Mouse (Mus musculus) MEL (cell line): ENCODE data around the gene Gm45521. TPM values are rescaled to one million over a fixed set of nuclear protein-coding genes. Genes with fewer than 3 reads are reported as not detected.

Source experiments
- DNase-seq: peaks from one replicate; pipeline ENCODE4 v3.0.0; 2011; ENCODE audit warnings: low read depth, low spot score
- H3K27ac ChIP-seq: 2 replicates; pipeline ENCODE4 v1.5.1; 2012; ENCODE audit warnings: low read depth, mild to moderate bottlenecking, control low read depth, low read length, moderate library complexity; ENCODE audit not compliant: control insufficient read depth
- H3K27me3 ChIP-seq, 2 experiments: fragments of 150-350 bp in 1 of 2; sonication (generic) in 1 of 2; 2 replicates each; pipeline ENCODE4 v1.6.1; 2012; ENCODE audit warnings: low read length in 2 of 2, mild to moderate bottlenecking in 2 of 2, improper control_type of control experiment in 1 of 2, moderate library complexity in 1 of 2; ENCODE audit not compliant: insufficient read depth in 2 of 2, control insufficient read depth in 1 of 2
- H3K36me3 ChIP-seq, 2 experiments: 2 replicates each; pipeline ENCODE4 v1.6.1; 2012 to 2014; ENCODE audit warnings: low read length in 2 of 2, improper control_type of control experiment in 1 of 2, inconsistent platforms in 1 of 2, mild to moderate bottlenecking in 1 of 2; ENCODE audit not compliant: insufficient read depth in 2 of 2, control insufficient read depth in 1 of 2
- H3K4me1 ChIP-seq, 2 experiments: fragments of 150-350 bp in 1 of 2; sonication (generic) in 1 of 2; 2 replicates each; pipeline ENCODE4 v1.6.1; 2012; ENCODE audit warnings: low read length in 2 of 2, improper control_type of control experiment in 1 of 2, mild to moderate bottlenecking in 1 of 2; ENCODE audit not compliant: insufficient read depth in 2 of 2, control insufficient read depth in 1 of 2
- H3K4me3 ChIP-seq, 2 experiments: fragments of 150-350 bp in 1 of 2; sonication (generic) in 1 of 2; 2 replicates each; pipeline ENCODE4 v1.5.1; 2012; ENCODE audit warnings: low read depth in 2 of 2, low read length in 2 of 2, mild to moderate bottlenecking in 2 of 2, moderate library complexity in 2 of 2, control low read depth in 1 of 2, improper control_type of control experiment in 1 of 2; ENCODE audit not compliant: control insufficient read depth in 1 of 2, insufficient read depth in 1 of 2
- H3K79me2 ChIP-seq: 2 replicates; pipeline ENCODE4 v1.6.1; 2012; ENCODE audit warnings: mild to moderate bottlenecking, low read length, moderate library complexity; ENCODE audit not compliant: control insufficient read depth, poor library complexity, insufficient read depth
- H3K9ac ChIP-seq: 2 replicates; pipeline ENCODE4 v1.6.1; 2012; ENCODE audit warnings: low read depth, mild to moderate bottlenecking, control low read depth, low read length, moderate library complexity; ENCODE audit not compliant: control insufficient read depth, poor library complexity, severe bottlenecking
- H3K9me3 ChIP-seq: fragments of 150-350 bp; sonication (generic); replicated peaks from 2 replicates; pipeline ENCODE4 v1.6.1; 2012; ENCODE audit warnings: mild to moderate bottlenecking, low read length, improper control_type of control experiment, moderate library complexity; ENCODE audit not compliant: insufficient read depth
- CHD1 ChIP-seq: IDR thresholded peaks from 2 replicates; pipeline ENCODE4 v1.6.1; 2012; ENCODE audit warnings: low read depth, mild to moderate bottlenecking, inconsistent platforms, low read length, improper control_type of control experiment
- E2F4 ChIP-seq: IDR thresholded peaks from 2 replicates; pipeline ENCODE4 v1.6.1; 2011; ENCODE audit warnings: low read depth, low read length, improper control_type of control experiment, borderline replicate concordance
- ELF1 ChIP-seq: IDR thresholded peaks from 2 replicates; pipeline ENCODE4 v1.6.1; 2014; ENCODE audit warnings: low read depth, mild to moderate bottlenecking, inconsistent platforms, low read length, improper control_type of control experiment, moderate library complexity
- GABPA ChIP-seq: IDR thresholded peaks from 2 replicates; pipeline ENCODE4 v1.6.1; 2012; ENCODE audit warnings: low read depth, mild to moderate bottlenecking, inconsistent platforms, low read length, improper control_type of control experiment, moderate library complexity
- HCFC1 ChIP-seq: IDR thresholded peaks from 2 replicates; pipeline ENCODE4 v1.6.1; 2012; ENCODE audit warnings: low read depth, mild to moderate bottlenecking, inconsistent platforms, low read length, improper control_type of control experiment, moderate library complexity
- MAFK ChIP-seq: IDR thresholded peaks from 2 replicates; pipeline ENCODE4 v1.6.1; 2011; ENCODE audit warnings: low read depth, mild to moderate bottlenecking, low read length, improper control_type of control experiment, borderline replicate concordance
- MAX ChIP-seq: IDR thresholded peaks from 2 replicates; pipeline ENCODE4 v1.6.1; 2011; ENCODE audit warnings: low read length, improper control_type of control experiment
- MAZ ChIP-seq: IDR thresholded peaks from 2 replicates; pipeline ENCODE4 v1.6.1; 2012; ENCODE audit warnings: low read depth, mild to moderate bottlenecking, inconsistent platforms, low read length, improper control_type of control experiment
- MXI1 ChIP-seq: IDR thresholded peaks from 2 replicates; pipeline ENCODE4 v1.6.1; 2011; ENCODE audit warnings: mild to moderate bottlenecking, low read depth, low read length, improper control_type of control experiment
- MYB ChIP-seq: IDR thresholded peaks from 2 replicates; pipeline ENCODE4 v1.6.1; 2011; ENCODE audit warnings: mild to moderate bottlenecking, low read depth, low read length, improper control_type of control experiment
- NELFE ChIP-seq: IDR thresholded peaks from 2 replicates; pipeline ENCODE4 v1.6.1; 2011; ENCODE audit warnings: low read depth, low read length, improper control_type of control experiment
- NRF1 ChIP-seq: IDR thresholded peaks from 2 replicates; pipeline ENCODE4 v1.6.1; 2014; ENCODE audit warnings: low read depth, mild to moderate bottlenecking, inconsistent platforms, low read length, improper control_type of control experiment, moderate library complexity; ENCODE audit not compliant: poor library complexity, insufficient read depth, severe bottlenecking
- POLR2A ChIP-seq, 2 experiments: IDR thresholded peaks; 2 replicates each; pipeline ENCODE4 v1.6.1; 2011 to 2012; ENCODE audit warnings: low read length in 2 of 2, mild to moderate bottlenecking in 2 of 2, control low read depth in 1 of 2, improper control_type of control experiment in 1 of 2, low read depth in 1 of 2, moderate library complexity in 1 of 2; ENCODE audit not compliant: control insufficient read depth in 1 of 2, insufficient read depth in 1 of 2, poor library complexity in 1 of 2
- POLR2AphosphoS5 ChIP-seq: IDR thresholded peaks from 2 replicates; pipeline ENCODE4 v1.6.1; 2012; ENCODE audit warnings: low read depth, borderline replicate concordance, mild to moderate bottlenecking, inconsistent platforms, low read length, moderate library complexity, mixed read lengths
- RCOR1 ChIP-seq: IDR thresholded peaks from 2 replicates; pipeline ENCODE4 v1.6.1; 2012; ENCODE audit warnings: low read depth, mild to moderate bottlenecking, inconsistent platforms, low read length, improper control_type of control experiment
- SIN3A ChIP-seq: IDR thresholded peaks from 2 replicates; pipeline ENCODE4 v1.6.1; 2012; ENCODE audit warnings: low read length, improper control_type of control experiment, inconsistent platforms
- SMC3 ChIP-seq: IDR thresholded peaks from 2 replicates; pipeline ENCODE4 v1.6.1; 2011; ENCODE audit warnings: low read depth, low read length, improper control_type of control experiment
- TAL1 ChIP-seq: IDR thresholded peaks from 2 replicates; pipeline ENCODE4 v1.6.1; 2012; ENCODE audit warnings: mild to moderate bottlenecking, inconsistent platforms, low read length, moderate library complexity, mixed read lengths
- TBP ChIP-seq: IDR thresholded peaks from 2 replicates; pipeline ENCODE4 v1.8.0; 2011; ENCODE audit warnings: low read depth, low read length, improper control_type of control experiment
- UBTF ChIP-seq: IDR thresholded peaks from 2 replicates; pipeline ENCODE4 v1.6.1; 2012; ENCODE audit warnings: low read depth, mild to moderate bottlenecking, inconsistent platforms, low read length, improper control_type of control experiment, moderate library complexity, borderline replicate concordance; ENCODE audit not compliant: insufficient read depth
- USF2 ChIP-seq, 2 experiments: IDR thresholded peaks; 2 replicates each; pipeline ENCODE4 v1.6.1; 2011 to 2012; ENCODE audit warnings: improper control_type of control experiment in 2 of 2, low read length in 2 of 2, borderline replicate concordance in 1 of 2, inconsistent platforms in 1 of 2, low read depth in 1 of 2, mild to moderate bottlenecking in 1 of 2; ENCODE audit not compliant: insufficient read depth in 1 of 2
- ZMIZ1 ChIP-seq: IDR thresholded peaks from 2 replicates; pipeline ENCODE4 v1.6.1; 2012; ENCODE audit warnings: low read depth, mild to moderate bottlenecking, inconsistent platforms, low read length, improper control_type of control experiment, moderate library complexity
- polyA plus RNA-seq, 2 experiments: library from polyadenylated mRNA; stranded (reverse) in 1 of 2; unstranded in 1 of 2; fragments of >175 nt in 1 of 2; fragments of >200 nt in 1 of 2; gene quantifications; 2 replicates each; pipeline versions ENCODE4 v1.2.1 to v1.2.4; 2012; ENCODE audit warnings: low replicate concordance in 2 of 2, low read depth in 1 of 2; ENCODE audit not compliant: insufficient read length in 2 of 2, insufficient read depth in 1 of 2, missing spikeins in 1 of 2
- total RNA-seq: library from RNA; depleted of rRNA; stranded (reverse); fragments of 300-350 nt; gene quantifications from 2 replicates; pipeline ENCODE4 v1.2.3, GENCODE M21; 2012

Gm45521 gene
- total and polyA plus RNA-seq, 3 experiments, result not detected

DNA sequence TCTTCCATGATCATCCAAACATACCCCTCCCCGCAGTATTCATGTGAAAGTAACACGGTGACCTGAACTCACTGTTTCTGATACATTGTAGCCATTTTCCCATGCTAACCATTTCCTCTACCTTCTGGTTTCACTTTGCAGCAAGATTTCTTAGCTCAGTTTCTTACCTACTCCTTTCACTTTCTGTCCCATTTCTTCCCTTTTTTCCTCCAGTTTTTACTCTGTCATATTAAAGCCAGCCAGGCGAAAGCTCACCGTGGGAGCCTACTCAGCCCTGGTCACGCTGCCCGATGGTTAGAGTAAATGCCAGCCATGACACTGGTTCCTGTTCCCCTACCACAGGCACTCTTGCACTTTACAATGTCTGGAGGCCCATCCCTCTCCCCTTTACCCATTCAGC, 29.8 kb downstream of the Gm45521 start:
- no peak overlapping the region for H3K4me3 ChIP-seq
- H3K36me3 ChIP-seq, result no peaks in the 10 kb centered on the region
- no peak overlapping the region for H3K9ac ChIP-seq
- no peak overlapping the region for H3K27ac ChIP-seq
- no peak for DNase-seq
- H3K27me3 ChIP-seq, result no peaks in the 10 kb centered on the region; a peak in 1 of 4 replicates
- H3K4me1 ChIP-seq, result no peaks in the 10 kb centered on the region
- no peaks in the 10 kb centered on the region for H3K9me3 ChIP-seq
- TF ChIP-seq CHD1 (no peak), POLR2A (IDR thresholded peaks at IDR 0.05; ENCODE audit: control insufficient read depth in 1 of 2, insufficient read depth in 1 of 2, low read depth in 1 of 2, low read length in 2 of 2, poor library complexity in 1 of 2) (no peak), SIN3A (no peak), UBTF (no peak), ZMIZ1 (no peak), ELF1 (no peak), MXI1 (no peak), HCFC1 (no peak), RCOR1 (no peak), TBP (no peak), POLR2AphosphoS5 (no peak), MAFK (no peak)
- no peaks in the 10 kb centered on the region for H3K79me2 ChIP-seq

DNA sequence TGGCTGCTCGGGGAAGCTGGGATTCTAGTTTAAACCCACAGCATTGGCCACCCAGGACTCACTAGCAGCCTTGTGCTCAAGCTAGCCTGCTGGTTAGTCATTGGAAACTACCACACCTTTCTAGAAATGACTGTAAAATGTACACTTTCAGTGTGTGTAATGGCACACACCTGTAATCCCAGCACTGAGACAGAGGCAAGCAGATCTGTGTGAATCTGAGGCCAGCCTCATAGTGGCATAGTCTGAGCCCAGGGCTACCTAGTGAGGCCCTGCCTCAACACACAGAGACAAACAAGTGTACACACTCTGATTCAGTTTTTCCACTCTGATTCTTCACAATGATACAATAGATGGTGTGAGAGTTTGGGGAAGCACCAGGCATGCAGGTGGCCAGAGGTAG, 32.3 kb downstream of the Gm45521 start:
- Histone ChIP-seq H3K79me2 (no peaks in the 10 kb centered on the region), H3K4me1 (no peaks in the 10 kb centered on the region), H3K27ac (no peak overlapping the region), H3K9me3 (no peaks in the 10 kb centered on the region), H3K36me3 (no peaks in the 10 kb centered on the region), H3K4me3 (no peak overlapping the region), H3K9ac (no peak overlapping the region), H3K27me3 (no peaks in the 10 kb centered on the region)
- DNase-seq, result no peak
- no peak for TF ChIP-seq ZMIZ1
- no peak for TF ChIP-seq E2F4
- no peak for TF ChIP-seq ELF1
- no peak for TF ChIP-seq MAFK
- no peak for TF ChIP-seq MAX
- TF ChIP-seq USF2 (IDR thresholded peaks at IDR 0.05; ENCODE audit: borderline replicate concordance in 1 of 2, insufficient read depth in 1 of 2, low read depth in 1 of 2, low read length in 2 of 2), result no peak
- TF ChIP-seq SIN3A, result no peak
- TF ChIP-seq GABPA, result no peak
- no peak for TF ChIP-seq SMC3
- no peak for TF ChIP-seq UBTF
- no peak for TF ChIP-seq NRF1
- no peak for TF ChIP-seq NELFE
- no peak for TF ChIP-seq TAL1
- no peak for TF ChIP-seq MYB
- no peak for TF ChIP-seq MAZ
